Mouse (Mus musculus) cerebellum, adult (tissue): ENCODE measurements around the gene Jakmip3.

ENCODE experiments used
- ATAC-seq: cut with Nextera tagmentation; 2 replicates; pipeline ENCODE4 v1.9.2; 2017; ENCODE audit warnings: mild to moderate bottlenecking, moderate library complexity, mixed read lengths; ENCODE audit not compliant: insufficient number of reproducible peaks, low FRiP score, low TSS enrichment

Jakmip3 gene

DNA sequence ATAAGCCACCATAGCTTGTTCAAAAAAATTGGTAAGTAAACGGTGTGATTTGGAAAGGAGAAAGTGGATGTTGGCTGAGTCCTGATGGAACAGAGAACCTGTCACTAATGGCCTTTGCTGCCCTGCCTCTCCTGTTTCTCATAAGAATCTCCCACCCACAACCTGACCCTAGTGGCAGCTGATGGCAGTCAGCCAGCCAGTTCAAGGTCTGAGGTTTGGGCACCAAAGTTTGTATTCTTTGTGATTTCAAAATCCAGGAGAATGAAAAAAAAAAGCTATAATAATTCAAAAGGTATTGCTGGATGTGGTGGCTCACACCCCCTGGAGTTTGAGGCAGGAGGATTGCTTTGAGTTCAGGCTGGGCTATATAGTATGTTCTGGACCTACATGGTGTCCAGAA is 1.8 kb downstream of the Jakmip3 start:
- ATAC-seq, result no peak

DNA sequence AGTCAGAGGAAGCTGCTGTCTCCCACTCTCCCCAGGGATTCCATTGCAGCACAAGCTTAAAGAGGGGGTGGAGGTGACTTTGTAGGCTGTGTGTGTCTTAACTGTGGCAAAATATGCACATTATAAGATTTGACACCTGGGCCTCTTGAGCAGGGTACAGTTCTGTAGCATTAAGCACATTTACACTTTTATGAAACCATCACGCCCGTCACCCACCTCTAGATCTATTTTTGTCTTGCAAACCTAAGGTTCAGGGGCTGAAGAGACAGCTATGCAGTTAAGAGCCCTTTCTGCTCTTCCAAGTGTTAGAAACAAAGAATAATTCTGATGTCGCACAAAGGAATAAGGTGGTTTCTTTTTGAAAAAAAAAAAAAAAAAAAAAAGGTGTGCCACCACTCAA is 5.1 kb downstream of the Jakmip3 start:
- ATAC-seq, result no peak

DNA sequence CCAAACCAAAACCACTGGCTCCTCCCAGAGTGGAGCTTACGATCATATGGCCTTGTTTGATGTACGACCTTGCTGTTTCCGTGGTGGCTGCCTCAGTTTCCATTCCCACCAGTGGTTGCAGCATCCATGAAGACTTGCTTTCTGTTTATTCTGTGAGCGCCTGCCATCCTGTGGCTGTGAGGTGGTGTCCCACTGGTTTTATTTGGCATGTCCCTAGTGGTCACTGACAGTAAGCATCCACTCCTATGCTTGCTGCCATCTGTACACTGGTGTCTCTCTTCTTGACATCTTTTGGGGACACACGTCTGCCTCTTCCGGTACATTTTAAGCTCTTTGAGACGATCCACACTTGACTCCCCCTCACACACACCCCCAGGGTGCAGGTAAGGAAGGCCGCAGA is 7.2 kb downstream of the Jakmip3 start:
- no peak for ATAC-seq

DNA sequence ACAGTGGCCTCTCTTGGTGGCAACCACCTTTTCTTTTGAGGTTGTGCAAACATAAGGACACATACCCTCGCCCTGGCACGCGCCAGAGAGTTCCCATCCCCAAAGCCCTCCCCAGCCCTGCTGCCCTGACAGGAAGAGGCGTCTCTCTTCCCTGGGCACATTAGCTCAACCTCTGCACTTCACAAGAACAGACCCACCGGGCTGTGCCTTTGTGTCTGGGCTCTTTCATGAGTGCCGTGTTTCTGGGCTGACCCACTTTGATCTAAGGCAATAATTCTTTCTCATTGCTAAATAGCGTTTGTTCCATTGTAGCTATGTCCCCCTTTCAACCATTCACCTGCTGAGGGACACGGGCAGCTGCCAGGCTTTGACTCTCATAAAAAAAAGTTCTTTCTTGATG is 7.8 kb downstream of the Jakmip3 start:
- ATAC-seq, result no peak

DNA sequence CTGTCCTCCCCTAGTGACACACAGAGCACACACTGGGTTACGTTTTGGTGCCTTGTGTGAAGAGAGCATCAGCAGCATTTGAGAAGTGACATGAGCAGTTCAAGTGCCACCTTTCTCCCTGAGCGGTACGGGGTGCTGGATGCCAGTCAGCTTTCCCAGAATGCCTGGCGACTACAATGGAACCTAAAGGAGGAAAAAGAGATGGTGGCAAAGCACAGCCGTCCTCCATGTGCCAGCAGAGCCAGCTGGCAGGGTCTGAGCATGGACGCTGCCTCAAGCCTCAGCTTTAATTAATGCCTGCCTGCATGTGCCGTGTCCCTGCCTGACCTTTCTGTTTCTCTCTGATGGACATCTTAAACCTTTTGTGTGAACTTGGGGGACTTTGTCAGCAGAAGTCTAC is 15.3 kb downstream of the Jakmip3 start:
- peak; percentile 49; the same call in 1 of the 2 replicates for ATAC-seq

DNA sequence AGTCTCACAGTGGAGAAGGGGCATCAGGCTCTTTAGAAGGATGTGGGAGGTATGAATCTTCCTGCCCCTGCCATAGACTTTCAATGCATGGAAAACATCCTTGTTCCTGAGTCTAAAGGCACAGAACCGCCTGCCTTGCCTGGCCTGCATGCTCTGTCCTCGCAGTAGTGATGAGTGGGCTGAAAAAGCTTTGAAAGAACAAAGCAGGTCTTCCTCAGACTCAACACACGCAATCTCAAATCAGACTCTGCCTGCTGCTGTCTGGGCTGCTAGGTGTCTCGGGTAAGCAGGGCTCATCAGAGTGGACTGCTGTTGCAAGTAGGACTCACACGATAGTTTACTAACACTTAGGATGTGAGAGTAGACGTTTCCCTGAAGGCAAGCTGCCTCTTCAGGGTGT is 16.6 kb downstream of the Jakmip3 start:
- ATAC-seq, result no peak

DNA sequence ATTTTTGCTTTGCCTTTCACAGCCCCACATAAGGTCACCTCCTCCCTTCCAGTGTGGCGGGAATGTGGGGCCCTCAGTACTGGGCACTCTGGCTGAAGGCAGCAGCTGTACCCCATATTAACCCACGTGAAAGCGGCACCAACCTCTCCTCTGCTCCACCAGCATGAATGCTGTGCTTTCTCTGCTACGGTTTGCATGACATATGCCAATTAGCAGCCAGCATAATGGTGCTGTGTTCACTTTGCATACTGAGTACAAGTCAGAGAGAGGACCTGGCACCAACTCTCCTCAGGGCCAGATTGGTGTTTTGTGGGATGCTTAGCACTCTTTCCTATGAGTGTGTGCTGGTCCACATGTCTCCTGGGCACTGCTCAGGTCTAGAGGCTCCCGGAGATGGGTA is 19.2 kb downstream of the Jakmip3 start:
- ATAC-seq, result no peak

DNA sequence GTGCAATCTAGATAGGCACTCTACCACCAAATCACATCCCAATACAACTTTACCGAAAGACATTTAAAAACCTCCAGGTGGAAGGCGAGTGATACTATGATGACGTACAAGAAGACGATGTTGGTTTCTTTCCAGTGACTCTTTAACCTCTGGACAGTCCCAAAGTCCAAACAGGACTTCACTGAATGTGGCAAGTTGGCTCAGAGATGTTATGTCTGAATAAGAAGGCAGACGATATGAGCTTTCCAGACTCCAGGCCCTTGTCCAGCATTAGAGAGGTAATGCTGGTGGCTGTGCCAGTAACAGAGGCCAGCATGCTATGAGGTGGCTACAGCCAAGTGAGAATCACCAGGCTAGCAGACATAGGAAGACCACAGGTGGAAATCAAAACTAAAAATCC is 23.2 kb downstream of the Jakmip3 start:
- ATAC-seq, result no peak

DNA sequence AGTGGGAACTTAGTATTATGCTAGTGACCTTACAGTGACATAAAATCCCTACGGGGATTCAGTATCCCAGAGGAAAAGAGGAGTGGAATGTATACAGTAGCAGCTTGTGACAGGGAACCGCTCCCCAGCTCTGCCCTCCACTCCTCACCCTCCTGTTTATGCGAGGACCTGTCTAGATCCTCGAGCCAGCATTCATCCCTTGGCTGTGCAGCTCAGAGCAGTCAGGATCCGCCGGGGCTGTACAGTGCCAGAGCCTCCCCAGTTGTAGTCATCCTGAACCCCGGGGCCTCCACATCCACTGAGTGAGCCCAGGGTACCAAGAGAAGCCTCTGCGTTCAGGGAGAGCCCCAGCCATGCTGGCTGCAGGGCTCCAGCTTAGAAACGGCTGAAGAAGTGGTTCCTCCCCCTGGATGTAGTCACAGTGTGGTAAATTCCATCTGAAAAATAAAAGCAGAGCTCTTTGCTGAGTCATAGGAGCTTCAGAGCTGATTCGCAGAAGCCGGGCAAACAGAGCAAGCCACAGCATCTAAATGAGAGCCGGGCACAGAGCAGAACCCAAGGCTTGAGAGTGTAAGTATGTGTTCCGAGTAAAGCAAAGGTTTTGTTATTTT is 27.6 kb downstream of the Jakmip3 start:
- peak; percentile 59 for ATAC-seq

DNA sequence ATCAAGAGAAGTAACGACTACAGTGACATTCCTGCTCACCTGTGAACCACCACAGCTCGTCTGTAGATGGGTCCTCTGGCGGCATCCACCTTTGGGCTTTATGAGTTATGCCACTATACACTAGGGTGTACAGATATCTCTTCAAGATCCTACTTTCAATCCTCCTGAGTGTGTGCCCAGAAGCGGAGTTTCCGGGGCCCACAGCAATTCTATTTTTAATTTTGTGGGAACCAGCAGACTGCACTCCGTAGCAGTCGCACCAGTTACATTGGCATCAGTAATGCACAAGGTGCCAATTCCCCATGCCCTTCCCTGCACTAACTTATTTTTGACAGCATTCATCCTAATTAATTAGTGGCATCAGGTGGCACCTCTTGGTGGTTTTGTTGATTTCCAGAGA is 37.0 kb downstream of the Jakmip3 start:
- ATAC-seq, result no peak

DNA sequence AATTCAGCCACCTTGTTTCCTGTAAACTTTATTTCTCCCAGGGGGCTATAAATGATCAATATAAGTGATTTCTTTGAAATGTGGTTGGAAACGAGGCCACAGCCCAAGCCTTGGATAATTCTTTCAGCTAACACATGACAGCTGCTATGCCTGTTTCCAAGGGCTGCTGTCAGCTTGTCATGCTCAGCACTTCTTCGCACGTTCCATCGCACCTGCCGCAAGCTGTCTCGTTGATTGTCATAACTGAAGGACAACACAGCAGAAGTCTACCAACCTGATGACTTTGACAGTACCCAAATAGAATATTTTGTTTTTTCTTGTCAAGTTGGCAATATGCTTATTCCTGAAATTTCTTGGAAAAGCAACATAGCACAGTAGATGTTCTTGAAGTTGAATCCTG is 44.0 kb downstream of the Jakmip3 start:
- no peak for ATAC-seq

DNA sequence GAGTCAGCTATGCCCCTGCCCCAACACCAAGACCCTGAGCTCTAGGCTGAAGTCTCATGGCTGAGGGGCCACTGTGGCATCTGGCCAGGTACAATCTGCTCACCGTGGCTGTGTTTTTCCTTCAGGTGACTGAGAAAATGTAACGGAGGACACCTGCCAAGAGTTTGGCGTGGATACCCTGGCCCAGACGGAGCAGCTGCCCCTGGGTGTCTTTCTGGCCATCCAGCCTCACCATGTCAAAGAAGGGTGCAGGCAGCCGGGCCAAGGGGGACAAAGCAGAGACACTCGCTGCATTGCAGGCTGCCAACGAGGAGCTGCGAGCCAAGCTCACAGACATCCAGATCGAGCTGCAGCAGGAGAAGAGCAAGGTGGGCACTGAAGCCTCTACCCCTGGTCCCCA is 48.6 kb downstream of the Jakmip3 start:
- ATAC-seq, result no peak

DNA sequence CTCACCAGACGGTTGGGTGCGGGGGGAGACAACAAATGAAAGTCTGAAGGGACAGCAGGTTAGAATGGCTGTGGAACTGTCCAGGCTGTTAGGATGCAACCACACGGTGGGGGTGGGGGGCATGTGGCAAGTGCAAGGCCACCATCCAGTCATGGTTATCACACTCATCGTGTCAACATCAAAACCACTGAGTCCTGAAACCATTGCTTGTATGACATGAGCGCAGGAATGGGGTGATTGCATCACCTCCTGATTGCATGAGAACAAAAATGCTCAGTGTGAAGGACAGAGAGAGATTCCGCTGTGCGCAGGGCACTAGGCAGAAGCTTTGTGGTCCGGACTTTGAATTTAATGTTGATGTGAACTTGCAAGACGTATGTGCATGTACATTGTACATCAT is 62.2 kb downstream of the Jakmip3 start:
- ATAC-seq, result no peak

DNA sequence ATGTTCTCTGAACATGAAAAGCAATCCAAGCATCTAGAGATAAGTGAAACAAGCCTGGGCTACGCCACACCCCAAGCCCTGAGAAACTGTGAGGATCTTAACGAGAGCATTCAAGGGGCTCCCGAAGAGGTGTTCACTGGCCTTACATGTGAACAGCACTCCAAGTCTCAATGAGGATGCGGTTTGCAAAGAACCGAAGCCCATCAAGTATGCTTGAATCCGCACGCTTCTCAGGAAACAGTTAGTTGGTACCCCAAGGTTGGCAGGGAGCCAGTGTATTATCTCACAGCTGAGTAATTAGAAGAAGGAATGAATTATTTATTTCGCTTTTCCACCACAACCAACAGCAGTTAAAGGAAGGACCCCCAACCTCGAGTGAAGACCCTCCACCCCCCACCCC is 62.7 kb downstream of the Jakmip3 start:
- no peak for ATAC-seq

DNA sequence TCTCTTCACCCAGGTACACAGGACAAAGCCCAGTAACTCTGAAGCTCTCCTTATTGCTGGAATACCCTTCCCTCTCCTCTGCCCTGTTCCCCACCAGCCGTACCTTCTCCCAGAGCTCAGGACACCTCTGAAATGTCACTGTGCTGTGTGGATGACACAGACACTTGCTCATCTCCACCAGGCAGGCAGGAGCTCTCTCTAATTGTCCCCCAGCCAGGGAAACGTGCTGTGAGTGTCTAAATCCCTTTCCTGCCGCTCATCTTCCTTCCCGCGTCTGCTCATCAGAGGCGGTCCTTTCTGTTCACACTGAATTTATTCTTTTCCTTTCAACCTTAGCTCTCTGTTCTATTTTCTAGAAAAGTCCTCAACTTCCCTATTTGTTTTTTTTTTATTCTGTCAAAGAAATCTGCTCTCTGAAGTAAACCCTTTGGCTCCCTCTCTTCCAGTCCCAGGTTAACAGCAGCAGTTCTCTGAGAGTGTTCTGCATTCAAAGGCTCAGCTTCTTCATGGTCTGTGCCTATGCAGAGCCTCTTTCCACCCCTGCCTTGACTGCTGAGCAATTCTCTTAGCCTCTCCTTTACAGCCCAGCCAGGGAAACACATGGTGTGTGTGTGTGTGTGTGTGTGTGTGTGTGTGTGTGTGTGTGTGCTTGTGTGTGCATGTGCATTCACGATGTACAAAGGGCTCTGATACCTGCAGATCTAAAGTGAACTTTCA is 69.4 kb downstream of the Jakmip3 start:
- no peak for ATAC-seq

DNA sequence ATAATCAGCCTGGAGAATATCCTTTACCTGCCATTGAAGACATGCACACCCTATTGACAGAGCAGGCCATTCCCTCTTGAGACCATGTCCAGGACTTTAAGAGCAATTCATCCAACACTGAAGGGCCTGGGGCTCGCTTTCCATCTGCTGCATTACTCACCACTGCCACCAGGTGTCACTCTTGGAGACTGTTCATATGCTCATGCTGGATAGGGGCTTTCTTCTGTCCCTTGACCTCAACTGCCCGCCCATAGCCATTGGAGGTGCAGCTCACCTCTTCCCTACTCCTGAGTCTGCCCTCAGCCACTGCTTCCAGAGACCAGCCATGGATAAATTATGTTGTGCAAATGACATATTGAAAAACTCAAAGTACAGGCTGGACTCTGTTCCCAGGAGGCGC is 70.5 kb downstream of the Jakmip3 start:
- no peak for ATAC-seq

DNA sequence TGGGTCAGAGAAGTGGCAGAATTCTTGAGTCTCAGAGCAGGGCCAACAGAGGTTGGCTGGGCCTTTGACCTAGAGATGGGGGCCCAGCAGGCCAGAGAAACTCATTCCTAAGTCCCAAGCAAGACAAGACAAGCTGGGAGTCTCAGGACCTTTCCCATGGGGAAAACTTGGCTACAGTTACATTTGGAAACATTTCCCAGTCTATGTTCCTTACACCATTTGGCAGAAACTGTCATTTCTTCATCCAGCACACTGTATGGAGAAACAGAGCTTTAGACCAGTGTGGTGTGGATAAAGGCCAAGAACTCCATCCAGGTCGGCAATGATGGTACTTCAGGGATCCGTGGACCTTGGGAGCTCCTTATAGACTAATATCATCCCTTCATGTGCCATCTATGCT is 71.1 kb downstream of the Jakmip3 start:
- ATAC-seq, result no peak

DNA sequence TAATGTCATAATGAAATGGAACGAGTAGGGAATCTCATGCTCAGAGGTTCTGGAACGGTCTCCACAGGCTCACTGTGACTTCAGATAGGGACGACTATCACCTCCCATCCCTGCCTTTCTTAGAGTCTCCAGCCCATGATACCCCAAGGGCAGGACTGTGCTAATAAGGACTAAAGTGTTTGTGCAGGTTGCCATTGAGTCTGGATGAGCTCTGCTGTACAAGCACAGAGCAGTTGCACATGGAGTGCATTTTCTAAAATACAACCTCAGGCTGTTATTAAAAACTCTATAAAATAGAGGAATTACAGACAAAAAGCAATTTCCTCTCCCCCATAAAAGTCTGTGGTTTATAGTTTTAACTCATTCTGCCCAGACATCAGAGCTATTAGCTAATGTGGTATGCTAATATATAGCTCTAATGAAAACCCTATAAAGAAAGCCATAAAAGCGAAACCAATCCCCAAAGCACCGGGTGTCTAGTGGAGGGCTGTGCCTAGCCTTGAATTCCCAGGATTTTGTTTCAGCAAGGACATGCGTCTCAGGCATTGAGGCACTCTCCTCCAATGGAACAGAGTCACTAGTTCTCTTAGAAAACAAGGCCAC is 72.3 kb downstream of the Jakmip3 start:
- no peak for ATAC-seq

DNA sequence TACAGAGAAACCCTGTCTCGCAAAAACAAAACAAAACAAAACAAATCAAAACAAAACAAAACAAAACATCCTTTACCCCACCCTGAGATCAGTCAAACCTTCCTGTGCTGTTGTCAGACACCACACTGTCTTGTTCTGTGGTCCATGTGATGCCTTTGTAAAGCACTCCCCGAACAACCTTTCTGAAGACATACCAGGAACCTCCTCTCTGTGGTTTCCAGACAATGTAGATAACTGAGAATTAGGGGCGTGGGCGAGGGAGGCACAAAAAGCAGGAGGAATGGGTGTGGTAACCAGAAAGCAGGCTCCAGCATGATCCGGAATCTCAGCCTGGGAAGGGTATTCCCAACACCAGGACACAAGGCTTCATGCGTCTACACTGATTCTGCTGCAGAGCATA is 74.6 kb downstream of the Jakmip3 start:
- no peak for ATAC-seq

DNA sequence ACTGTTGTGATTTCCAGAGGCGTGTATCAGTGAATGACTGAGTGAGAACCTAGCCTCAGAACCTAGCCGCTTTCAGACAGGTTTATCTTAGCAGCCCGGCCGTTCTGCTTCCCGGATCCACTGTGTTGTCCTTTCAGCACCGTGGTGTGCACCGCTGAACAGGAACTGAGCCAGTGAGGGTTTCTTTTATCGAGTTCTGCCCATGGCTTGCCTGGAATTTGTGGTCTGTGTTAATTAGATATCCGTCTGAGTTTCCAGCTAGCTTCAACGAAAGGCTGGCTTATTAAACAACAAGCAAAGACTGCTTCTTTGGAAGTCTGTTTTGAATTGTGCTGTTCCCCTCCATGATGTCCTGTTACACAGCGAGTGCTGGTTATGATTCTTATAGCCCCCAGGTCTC is 75.8 kb downstream of the Jakmip3 start:
- no peak for ATAC-seq

DNA sequence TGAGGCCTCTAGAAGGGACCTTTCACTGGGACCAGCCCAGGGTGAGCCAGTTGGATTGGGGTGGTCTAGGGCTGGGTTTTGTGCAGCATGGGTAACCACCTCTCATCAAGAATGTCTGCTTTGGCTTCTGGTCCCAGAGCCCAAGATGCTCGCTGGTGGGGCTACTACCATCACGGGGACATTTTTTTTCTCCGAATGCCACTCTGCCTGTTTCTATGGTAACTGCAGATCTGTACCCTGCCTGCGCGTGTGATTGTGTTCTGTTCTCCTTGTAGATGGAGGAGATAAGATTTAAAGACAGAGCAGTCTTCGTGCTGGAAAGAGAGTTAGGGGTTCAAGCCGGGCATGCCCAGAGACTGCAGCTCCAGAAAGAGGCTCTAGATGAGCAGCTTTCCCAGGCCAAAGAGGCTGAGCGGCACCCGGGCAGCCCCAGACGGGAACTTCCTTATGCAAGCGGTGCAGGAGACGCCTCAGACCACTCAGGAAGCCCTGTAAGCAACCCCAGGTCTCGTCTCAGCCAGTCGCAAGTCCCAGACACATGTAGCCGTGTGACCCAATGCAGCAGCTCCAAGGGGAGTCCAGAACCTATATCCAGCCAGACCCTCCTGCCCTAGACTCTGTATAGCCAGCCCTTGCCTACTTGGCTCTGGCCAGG is 76.8 kb downstream of the Jakmip3 start:
- ATAC-seq, result no peak

DNA sequence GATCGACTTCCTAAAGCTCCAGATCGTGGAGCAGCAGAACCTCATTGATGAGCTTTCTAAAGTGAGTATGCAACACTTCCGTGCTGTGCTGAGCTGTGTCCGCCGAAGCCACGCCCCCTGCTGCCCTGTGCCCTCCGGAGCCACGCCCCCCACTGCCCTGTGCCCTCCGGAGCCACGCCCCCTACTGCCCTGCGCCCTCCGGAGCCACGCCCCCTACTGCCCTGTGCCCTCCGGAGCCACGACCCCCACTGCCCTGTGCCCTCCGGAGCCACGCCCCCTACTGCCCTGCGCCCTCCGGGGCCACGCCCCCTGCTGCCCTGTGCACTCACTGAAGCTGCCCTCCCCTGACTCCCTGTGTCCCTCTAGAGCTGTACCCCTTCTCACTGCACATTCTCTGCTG is 80.4 kb downstream of the Jakmip3 start:
- ATAC-seq, result no peak
